Mouse (Mus musculus) adrenal gland (tissue): ENCODE results near the gene Sema7a.

ENCODE experiments used
- intact Hi-C: fragments of 180-260 bp; cut with DNase I; formaldehyde crosslinking; loops from one replicate; pipeline ENCODE4 v1.15.1; 2025
- long read RNA-seq, 2 experiments: library from polyadenylated mRNA; unstranded; transcript quantifications; one replicate each; pipeline ENCODE4 v2.0.0; 2020; ENCODE audit warnings: borderline replicate concordance in 1 of 2; ENCODE audit not compliant: insufficient replicate concordance in 1 of 2

The Sema7a gene
- long read RNA-seq, experiment 1, partial matches to known transcripts: 2 of 3 reads
- long read RNA-seq, experiment 1, other reads (novel, unspliced or antisense): 1 of 3 reads
- long read RNA-seq, experiment 2, partial matches to known transcripts: 1 of 2 reads
- long read RNA-seq, experiment 2, other reads (novel, unspliced or antisense): 1 of 2 reads

DNA sequence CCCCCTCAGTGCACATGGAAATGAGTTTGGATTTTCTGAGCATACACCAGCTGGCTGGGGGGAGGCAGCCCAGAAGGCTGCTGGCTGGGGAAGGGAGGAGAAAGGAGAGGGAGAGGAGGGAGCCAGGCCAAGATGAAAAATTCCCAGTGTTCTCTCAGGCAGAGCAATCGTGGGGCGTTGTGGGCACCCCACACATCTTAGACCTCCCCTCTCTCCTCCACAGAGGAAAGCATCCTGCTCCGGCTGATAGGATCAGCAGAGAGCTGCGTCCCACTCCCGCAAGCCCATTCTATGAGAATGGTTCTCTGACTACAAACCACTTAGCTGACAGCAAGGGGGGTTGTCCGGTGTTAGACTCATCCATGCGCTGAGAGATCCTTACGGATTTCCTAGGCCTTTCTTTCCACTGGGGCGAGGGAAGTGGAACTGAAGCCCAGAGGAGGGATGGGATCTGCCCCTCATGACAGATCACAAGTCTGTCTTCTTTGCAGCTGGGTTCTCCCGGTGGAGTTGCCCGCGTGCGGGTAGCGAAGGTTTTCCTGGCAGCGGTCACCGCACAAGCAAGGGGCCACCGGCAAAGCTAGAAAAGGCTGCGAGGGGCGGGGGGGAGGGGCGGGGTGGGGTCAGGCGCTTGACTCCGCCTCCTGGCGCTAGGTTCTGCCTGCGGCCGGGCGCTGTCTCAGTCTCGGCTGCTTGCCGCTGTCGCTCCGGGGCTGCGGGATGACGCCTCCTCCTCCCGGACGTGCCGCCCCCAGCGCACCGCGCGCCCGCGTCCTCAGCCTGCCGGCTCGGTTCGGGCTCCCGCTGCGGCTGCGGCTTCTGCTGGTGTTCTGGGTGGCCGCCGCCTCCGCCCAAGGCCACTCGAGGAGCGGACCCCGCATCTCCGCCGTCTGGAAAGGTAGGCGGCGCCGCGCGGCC lies at the start of gene Sema7a:
TSS of gene Sema7a (plus strand) at position 682 of the 918 bp plus-strand sequence.
- intact Hi-C loops: loop anchor here (10.0 kb wide), 1 partner anchor 275 kb away; no protein-coding TSS in a partner anchor

DNA sequence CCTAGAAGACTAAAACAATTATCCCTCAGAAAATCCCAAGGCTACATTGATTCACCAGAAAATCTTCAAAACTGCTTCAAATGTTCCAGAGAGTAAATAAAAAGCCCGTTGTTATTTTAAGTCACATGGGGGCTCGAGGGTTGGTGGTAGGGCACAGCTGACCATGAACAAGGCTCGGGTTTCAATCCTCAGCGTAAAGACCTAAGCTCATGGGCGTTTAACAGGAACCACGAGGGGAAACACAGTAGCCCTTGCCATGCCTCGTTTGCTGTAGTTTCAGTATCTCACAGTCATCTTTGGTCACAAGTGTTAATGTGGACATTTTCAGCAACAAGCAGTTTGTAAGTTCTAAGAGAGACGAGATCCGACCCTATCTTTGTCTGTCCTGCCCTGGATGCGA lies 39.4 kb upstream of the Sema7a start:
- intact Hi-C loops: no loop called here

- intact Hi-C loops: no loop called here
Measured at GRCm38 (mm10) chr9:57901197-57901596, 38.7 kb upstream of the Sema7a start.

DNA sequence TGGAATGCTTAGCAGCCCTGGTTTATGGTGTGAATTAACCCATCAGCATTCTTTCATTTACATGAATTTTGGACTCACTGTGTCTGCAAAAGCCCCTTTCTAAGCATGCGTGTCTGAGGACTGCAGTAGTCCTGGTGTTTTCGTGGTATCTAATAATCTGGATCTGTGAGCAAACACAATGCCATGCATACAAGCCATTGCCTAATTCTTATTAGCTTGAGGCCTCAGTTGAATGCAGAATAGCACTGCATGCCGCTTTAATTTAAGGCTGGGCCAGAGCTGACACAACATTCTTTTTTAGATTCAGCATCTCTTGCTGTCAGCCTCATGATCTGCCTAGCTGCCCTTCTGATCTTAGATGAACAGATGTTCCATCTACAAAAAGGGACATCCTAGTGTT lies 38.3 kb upstream of the Sema7a start:
- intact Hi-C loops: no loop called here

DNA sequence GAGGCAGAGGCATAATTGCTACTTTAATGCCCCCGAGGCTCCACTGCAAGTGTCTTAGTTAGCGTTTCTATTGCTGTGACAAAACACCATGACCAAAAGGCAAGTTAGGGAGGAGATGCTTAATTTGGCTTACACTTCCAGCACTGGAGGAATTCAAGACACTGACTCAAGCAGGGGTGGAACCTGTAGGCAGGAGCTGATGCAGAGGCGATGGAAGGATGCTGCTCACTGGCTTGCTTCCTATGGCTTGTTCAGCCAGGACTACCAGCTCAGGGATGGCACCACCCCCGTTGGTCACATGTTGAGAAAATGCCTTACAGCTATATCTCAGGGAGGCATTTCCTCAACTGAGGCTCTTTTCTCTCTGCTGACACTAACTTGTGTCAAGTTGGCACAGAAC lies 37.8 kb upstream of the Sema7a start:
- intact Hi-C loops: no loop called here

DNA sequence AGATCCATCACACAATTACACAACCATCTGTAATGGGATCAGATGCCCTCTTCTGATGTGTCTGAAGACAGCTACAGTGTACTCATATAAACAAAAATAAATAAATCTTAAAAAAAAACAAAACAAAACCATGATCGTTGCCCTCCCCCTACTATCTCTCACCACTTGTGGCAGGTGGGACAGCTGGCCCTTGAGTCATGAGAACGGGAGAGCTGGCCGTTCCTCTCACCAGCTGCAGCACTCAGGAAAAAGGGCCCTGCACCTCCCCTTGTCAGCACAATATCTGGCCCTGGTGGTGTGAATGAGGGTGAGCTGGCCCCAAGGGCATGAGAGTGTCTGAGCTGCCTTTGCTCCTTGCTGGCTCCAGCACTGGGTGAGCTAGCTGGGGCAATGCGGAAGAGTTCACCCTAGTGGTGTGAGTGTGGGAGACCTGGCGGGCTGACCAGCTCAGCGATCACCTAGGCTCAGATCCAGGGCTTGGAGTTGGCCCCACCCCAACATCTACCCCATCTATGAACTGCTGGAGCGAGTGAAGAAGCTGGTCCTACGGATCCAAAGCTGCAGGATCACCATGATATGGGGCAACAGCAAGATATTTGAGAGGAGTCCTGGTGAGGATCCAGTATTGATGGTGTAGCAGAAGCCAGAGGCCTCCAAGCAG lies 36.2 kb upstream of the Sema7a start:
- intact Hi-C loops: no loop called here

DNA sequence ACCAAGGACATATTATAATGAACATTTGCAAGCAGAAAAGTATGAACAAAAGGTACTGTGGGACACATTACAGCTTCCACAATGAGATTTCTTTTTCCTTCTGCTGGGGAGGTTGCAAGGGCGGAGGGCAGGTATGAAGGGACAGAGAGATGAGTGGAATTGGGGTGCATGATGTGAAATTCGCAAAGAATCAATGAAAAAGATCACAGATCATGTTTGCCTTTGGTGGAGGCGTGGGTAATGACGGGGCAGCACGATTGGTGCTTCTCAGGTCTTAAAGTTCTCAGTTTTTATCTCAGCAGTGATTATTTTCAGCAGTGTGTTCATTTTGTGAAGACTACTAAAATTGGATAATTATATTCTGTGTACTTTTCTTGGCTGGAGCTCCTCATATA lies 35.7 kb upstream of the Sema7a start:
- intact Hi-C loops: no loop called here

- intact Hi-C loops: no loop called here
Measured at GRCm38 (mm10) chr9:57907206-57907605, 32.7 kb upstream of the Sema7a start.

- intact Hi-C loops: no loop called here
Measured at GRCm38 (mm10) chr9:57910254-57911160, 29.4 kb upstream of the Sema7a start, which contains the start of gene Ubl7. Ubl7 (plus strand) TSS chr9:57910979.

DNA sequence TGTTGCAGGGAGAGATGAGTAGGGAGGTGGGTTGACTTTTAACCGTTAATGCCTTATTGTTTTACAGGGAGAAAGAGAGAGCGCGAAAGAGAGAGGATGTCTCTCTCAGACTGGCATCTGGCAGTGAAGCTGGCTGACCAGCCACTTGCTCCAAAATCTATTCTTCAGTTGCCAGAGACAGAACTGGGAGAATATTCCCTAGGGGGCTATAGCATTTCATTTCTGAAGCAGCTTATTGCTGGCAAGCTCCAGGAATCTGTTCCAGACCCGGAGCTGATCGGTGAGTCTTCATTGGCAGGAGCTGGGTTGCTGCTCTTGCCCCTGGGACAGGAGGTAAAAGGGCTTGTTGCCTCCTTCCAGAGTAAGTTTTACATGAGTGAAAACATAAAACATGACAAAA lies 27.3 kb upstream of the Sema7a start:
- intact Hi-C loops: no loop called here

DNA sequence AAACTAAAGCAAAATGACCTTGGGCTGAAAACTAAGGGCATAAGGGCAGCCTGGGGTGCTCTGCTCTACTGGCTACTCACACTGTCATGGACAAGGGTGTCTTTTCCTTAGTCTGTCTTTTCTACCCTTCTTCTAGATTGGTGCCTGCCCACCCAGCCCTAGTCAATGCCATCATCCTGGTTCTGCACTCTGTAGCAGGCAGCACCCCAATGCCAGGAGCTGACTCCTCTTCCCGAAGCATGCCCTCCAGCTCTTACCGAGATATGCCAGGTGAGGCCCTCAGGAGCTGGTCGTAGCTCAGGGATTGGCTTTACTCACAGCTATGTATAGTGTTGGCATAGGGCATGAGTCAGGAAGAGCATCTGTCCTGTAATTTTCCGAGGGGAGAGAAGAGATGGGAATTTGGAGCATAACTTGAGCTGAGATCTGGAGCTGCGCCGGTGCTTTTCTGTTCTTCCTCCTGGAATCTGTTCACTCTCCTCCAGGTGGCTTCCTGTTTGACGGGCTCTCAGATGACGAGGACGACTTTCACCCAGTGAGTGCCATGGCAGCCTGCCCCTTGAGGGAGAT lies 18.3 kb upstream of the Sema7a start:
- intact Hi-C loops: no loop called here

GRCm38 (mm10) chr9:57922381-57922780 lies 17.5 kb upstream of the Sema7a start:
- intact Hi-C loops: no loop called here

- intact Hi-C loops: no loop called here
Measured at GRCm38 (mm10) chr9:57923046-57923445, 16.9 kb upstream of the Sema7a start.

DNA sequence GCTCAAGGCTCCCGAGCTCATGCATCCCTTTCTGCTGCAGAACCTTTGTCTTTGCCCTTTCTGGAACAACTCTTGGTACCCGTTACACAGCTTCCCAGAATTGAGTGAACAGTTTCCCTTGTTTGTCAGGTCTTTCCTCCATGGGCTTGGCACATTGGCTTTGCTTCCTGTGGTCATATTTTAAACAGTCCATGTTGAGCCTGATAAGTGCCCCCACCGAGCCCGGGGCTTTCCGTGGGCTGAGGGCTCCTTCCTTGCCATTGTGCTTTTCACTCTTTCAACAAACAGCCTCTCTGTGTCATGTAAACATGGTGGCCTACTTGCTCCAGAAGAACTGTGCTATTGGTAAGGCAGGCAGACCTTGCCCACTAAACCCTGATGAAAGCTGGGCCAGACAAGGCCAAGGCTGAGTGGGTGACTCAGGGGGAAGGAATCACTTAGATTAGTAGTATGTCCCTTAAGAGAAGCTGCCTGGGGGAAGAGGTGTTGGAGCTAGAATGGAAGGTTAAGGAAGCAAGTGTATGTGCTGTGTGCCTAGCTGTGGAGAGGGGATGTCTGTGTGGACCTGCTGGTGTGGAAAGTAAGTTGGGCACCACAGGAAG lies 8.6 kb upstream of the Sema7a start:
- intact Hi-C loops: loop anchor here (5.0 kb wide), 1 partner anchor 69 kb away; no protein-coding TSS in a partner anchor

DNA sequence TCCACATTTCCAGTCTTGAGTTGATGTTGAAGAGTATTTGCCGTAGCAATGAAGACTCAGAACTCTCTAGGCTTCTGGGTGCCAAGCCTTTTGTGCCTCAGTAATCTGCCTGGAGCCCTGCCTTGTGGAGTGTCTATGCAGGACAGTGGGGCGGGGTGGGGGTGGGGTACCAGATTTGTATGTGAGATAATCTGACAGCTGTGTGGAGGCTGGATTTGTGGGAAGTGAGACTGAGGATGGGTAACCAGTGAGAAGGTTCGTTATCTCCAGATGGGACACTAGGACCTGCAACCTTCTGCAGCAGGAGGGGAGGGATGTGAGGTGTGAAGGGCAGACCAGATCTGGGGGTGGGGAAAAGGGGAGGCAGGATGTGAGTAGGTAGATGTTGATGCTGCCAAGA lies 7.7 kb upstream of the Sema7a start:
- intact Hi-C loops: loop anchor here (5.0 kb wide), 1 partner anchor 70 kb away; no protein-coding TSS in a partner anchor

GRCm38 (mm10) chr9:57932831-57933602 lies 6.9 kb upstream of the Sema7a start:
- intact Hi-C loops: loop anchor here (5.0 kb wide), 1 partner anchor 71 kb away; no protein-coding TSS in a partner anchor

- intact Hi-C loops: loop anchor here (2.0 kb wide), 1 partner anchor 55 kb away; no protein-coding TSS in a partner anchor
Measured at GRCm38 (mm10) chr9:57935683-57936437, 4.1 kb upstream of the Sema7a start.

GRCm38 (mm10) chr9:57937171-57937570 lies 2.7 kb upstream of the Sema7a start:
- intact Hi-C loops: no loop called here
